Mouse (Mus musculus) MEL (cell line): Measurements from ENCODE around the gene Sec16b. TPM values are rescaled to one million over a fixed set of nuclear protein-coding genes. Genes with fewer than 3 reads are reported as not detected.

Experiments used
- DNase-seq: peaks from one replicate; pipeline ENCODE4 v3.0.0; 2011; ENCODE audit warnings: low read depth, low spot score
- H3K27ac ChIP-seq: 2 replicates; pipeline ENCODE4 v1.5.1; 2012; ENCODE audit warnings: low read depth, mild to moderate bottlenecking, control low read depth, low read length, moderate library complexity; ENCODE audit not compliant: control insufficient read depth
- H3K27me3 ChIP-seq, 2 experiments: fragments of 150-350 bp in 1 of 2; sonication (generic) in 1 of 2; 2 replicates each; pipeline ENCODE4 v1.6.1; 2012; ENCODE audit warnings: low read length in 2 of 2, mild to moderate bottlenecking in 2 of 2, improper control_type of control experiment in 1 of 2, moderate library complexity in 1 of 2; ENCODE audit not compliant: insufficient read depth in 2 of 2, control insufficient read depth in 1 of 2
- H3K36me3 ChIP-seq, 2 experiments: 2 replicates each; pipeline ENCODE4 v1.6.1; 2012 to 2014; ENCODE audit warnings: low read length in 2 of 2, improper control_type of control experiment in 1 of 2, inconsistent platforms in 1 of 2, mild to moderate bottlenecking in 1 of 2; ENCODE audit not compliant: insufficient read depth in 2 of 2, control insufficient read depth in 1 of 2
- H3K4me1 ChIP-seq, 2 experiments: fragments of 150-350 bp in 1 of 2; sonication (generic) in 1 of 2; 2 replicates each; pipeline ENCODE4 v1.6.1; 2012; ENCODE audit warnings: low read length in 2 of 2, improper control_type of control experiment in 1 of 2, mild to moderate bottlenecking in 1 of 2; ENCODE audit not compliant: insufficient read depth in 2 of 2, control insufficient read depth in 1 of 2
- H3K4me3 ChIP-seq, 2 experiments: fragments of 150-350 bp in 1 of 2; sonication (generic) in 1 of 2; 2 replicates each; pipeline ENCODE4 v1.5.1; 2012; ENCODE audit warnings: low read depth in 2 of 2, low read length in 2 of 2, mild to moderate bottlenecking in 2 of 2, moderate library complexity in 2 of 2, control low read depth in 1 of 2, improper control_type of control experiment in 1 of 2; ENCODE audit not compliant: control insufficient read depth in 1 of 2, insufficient read depth in 1 of 2
- H3K79me2 ChIP-seq: 2 replicates; pipeline ENCODE4 v1.6.1; 2012; ENCODE audit warnings: mild to moderate bottlenecking, low read length, moderate library complexity; ENCODE audit not compliant: control insufficient read depth, poor library complexity, insufficient read depth
- H3K9ac ChIP-seq: 2 replicates; pipeline ENCODE4 v1.6.1; 2012; ENCODE audit warnings: low read depth, mild to moderate bottlenecking, control low read depth, low read length, moderate library complexity; ENCODE audit not compliant: control insufficient read depth, poor library complexity, severe bottlenecking
- H3K9me3 ChIP-seq: fragments of 150-350 bp; sonication (generic); replicated peaks from 2 replicates; pipeline ENCODE4 v1.6.1; 2012; ENCODE audit warnings: mild to moderate bottlenecking, low read length, improper control_type of control experiment, moderate library complexity; ENCODE audit not compliant: insufficient read depth
- ETS1 ChIP-seq: IDR thresholded peaks from 2 replicates; pipeline ENCODE4 v1.6.1; 2012; ENCODE audit warnings: low read depth, mild to moderate bottlenecking, inconsistent platforms, low read length, improper control_type of control experiment, moderate library complexity
- GATA1 ChIP-seq: IDR thresholded peaks from 2 replicates; pipeline ENCODE4 v1.6.1; 2011; ENCODE audit warnings: low read depth, low read length, improper control_type of control experiment
- KAT2A ChIP-seq: conservative IDR thresholded peaks from 2 replicates; pipeline ENCODE4 v1.6.1; 2012; ENCODE audit warnings: low read depth, low read length, improper control_type of control experiment, inconsistent platforms
- MAX ChIP-seq: IDR thresholded peaks from 2 replicates; pipeline ENCODE4 v1.6.1; 2011; ENCODE audit warnings: low read length, improper control_type of control experiment
- MEF2A ChIP-seq: IDR thresholded peaks from 2 replicates; pipeline ENCODE4 v1.6.1; 2014; ENCODE audit warnings: low read depth, mild to moderate bottlenecking, inconsistent platforms, low read length, improper control_type of control experiment; ENCODE audit not compliant: poor library complexity, insufficient replicate concordance, severe bottlenecking; ENCODE audit errors: extremely low read depth
- MXI1 ChIP-seq: IDR thresholded peaks from 2 replicates; pipeline ENCODE4 v1.6.1; 2011; ENCODE audit warnings: mild to moderate bottlenecking, low read depth, low read length, improper control_type of control experiment
- MYB ChIP-seq: IDR thresholded peaks from 2 replicates; pipeline ENCODE4 v1.6.1; 2011; ENCODE audit warnings: mild to moderate bottlenecking, low read depth, low read length, improper control_type of control experiment
- NELFE ChIP-seq: IDR thresholded peaks from 2 replicates; pipeline ENCODE4 v1.6.1; 2011; ENCODE audit warnings: low read depth, low read length, improper control_type of control experiment
- NRF1 ChIP-seq: IDR thresholded peaks from 2 replicates; pipeline ENCODE4 v1.6.1; 2014; ENCODE audit warnings: low read depth, mild to moderate bottlenecking, inconsistent platforms, low read length, improper control_type of control experiment, moderate library complexity; ENCODE audit not compliant: poor library complexity, insufficient read depth, severe bottlenecking
- POLR2A ChIP-seq, 2 experiments: IDR thresholded peaks; 2 replicates each; pipeline ENCODE4 v1.6.1; 2011 to 2012; ENCODE audit warnings: low read length in 2 of 2, mild to moderate bottlenecking in 2 of 2, control low read depth in 1 of 2, improper control_type of control experiment in 1 of 2, low read depth in 1 of 2, moderate library complexity in 1 of 2; ENCODE audit not compliant: control insufficient read depth in 1 of 2, insufficient read depth in 1 of 2, poor library complexity in 1 of 2
- POLR2AphosphoS2 ChIP-seq: IDR thresholded peaks from 2 replicates; pipeline ENCODE4 v1.6.1; 2011; ENCODE audit warnings: low read length, improper control_type of control experiment
- POLR2AphosphoS5 ChIP-seq: IDR thresholded peaks from 2 replicates; pipeline ENCODE4 v1.6.1; 2012; ENCODE audit warnings: low read depth, borderline replicate concordance, mild to moderate bottlenecking, inconsistent platforms, low read length, moderate library complexity, mixed read lengths
- TAL1 ChIP-seq: IDR thresholded peaks from 2 replicates; pipeline ENCODE4 v1.6.1; 2012; ENCODE audit warnings: mild to moderate bottlenecking, inconsistent platforms, low read length, moderate library complexity, mixed read lengths
- TCF12 ChIP-seq: IDR thresholded peaks from 2 replicates; pipeline ENCODE4 v1.6.1; 2014; ENCODE audit warnings: low read depth, mild to moderate bottlenecking, inconsistent platforms, low read length, improper control_type of control experiment, moderate library complexity
- UBTF ChIP-seq: IDR thresholded peaks from 2 replicates; pipeline ENCODE4 v1.6.1; 2012; ENCODE audit warnings: low read depth, mild to moderate bottlenecking, inconsistent platforms, low read length, improper control_type of control experiment, moderate library complexity, borderline replicate concordance; ENCODE audit not compliant: insufficient read depth
- USF2 ChIP-seq, 2 experiments: IDR thresholded peaks; 2 replicates each; pipeline ENCODE4 v1.6.1; 2011 to 2012; ENCODE audit warnings: improper control_type of control experiment in 2 of 2, low read length in 2 of 2, borderline replicate concordance in 1 of 2, inconsistent platforms in 1 of 2, low read depth in 1 of 2, mild to moderate bottlenecking in 1 of 2; ENCODE audit not compliant: insufficient read depth in 1 of 2
- ZC3H11A ChIP-seq: IDR thresholded peaks from 2 replicates; pipeline ENCODE4 v1.6.1; 2012; ENCODE audit warnings: low read depth, mild to moderate bottlenecking, inconsistent platforms, low read length, improper control_type of control experiment
- ZKSCAN1 ChIP-seq: IDR thresholded peaks from 2 replicates; pipeline ENCODE4 v1.6.1; 2012; ENCODE audit warnings: low read depth, mild to moderate bottlenecking, inconsistent platforms, low read length, improper control_type of control experiment, moderate library complexity
- ZMIZ1 ChIP-seq: IDR thresholded peaks from 2 replicates; pipeline ENCODE4 v1.6.1; 2012; ENCODE audit warnings: low read depth, mild to moderate bottlenecking, inconsistent platforms, low read length, improper control_type of control experiment, moderate library complexity
- ZNF384 ChIP-seq: IDR thresholded peaks from 2 replicates; pipeline ENCODE4 v1.6.1; 2012; ENCODE audit warnings: low read depth, mild to moderate bottlenecking, inconsistent platforms, low read length, improper control_type of control experiment
- polyA plus RNA-seq, 2 experiments: library from polyadenylated mRNA; stranded (reverse) in 1 of 2; unstranded in 1 of 2; fragments of >175 nt in 1 of 2; fragments of >200 nt in 1 of 2; gene quantifications; 2 replicates each; pipeline versions ENCODE4 v1.2.1 to v1.2.4; 2012; ENCODE audit warnings: low replicate concordance in 2 of 2, low read depth in 1 of 2; ENCODE audit not compliant: insufficient read length in 2 of 2, insufficient read depth in 1 of 2, missing spikeins in 1 of 2
- total RNA-seq: library from RNA; depleted of rRNA; stranded (reverse); fragments of 300-350 nt; gene quantifications from 2 replicates; pipeline ENCODE4 v1.2.3, GENCODE M21; 2012

Gene Sec16b
- total and polyA plus RNA-seq, 3 experiments: 0.03 to 0.04 TPM; not detected in 1

DNA sequence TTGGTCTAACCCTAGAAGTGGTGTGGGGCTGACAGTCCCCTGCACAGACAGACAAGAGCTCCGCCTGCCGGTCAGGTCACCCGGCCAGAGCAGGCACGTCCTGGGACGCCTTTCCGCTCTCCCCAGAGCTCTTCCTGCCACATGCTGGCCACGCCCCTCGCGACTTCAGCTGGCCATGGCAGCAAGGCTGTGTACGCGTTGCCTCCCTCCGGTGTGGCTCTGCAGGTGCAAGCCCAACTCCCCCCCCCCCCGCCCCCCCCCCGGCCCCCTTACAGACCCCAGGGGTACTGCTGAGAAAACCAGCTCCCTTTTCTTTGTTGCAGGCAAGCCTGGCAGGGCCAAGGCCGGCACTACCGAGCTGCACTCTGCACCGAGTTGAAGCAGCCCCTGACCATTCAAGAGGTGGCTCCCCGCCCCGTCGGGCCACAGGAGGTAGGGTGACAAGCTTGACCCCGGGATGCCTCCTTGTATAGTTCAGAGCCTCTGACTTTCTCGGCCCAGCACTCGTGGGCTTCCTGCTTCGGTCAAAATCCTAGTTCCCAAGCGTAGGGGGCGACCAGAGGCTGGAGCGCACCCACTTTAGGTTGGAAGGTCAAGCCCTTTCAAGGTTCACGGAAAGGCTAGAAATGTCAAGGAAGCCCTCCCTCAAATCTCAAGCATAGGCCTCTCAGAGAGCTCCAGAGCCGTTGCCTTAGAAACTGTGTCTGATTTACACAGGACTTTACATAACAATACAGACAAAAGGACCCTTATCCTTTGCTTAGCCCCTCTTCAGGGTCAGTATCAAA is 47.9 kb upstream of the Sec16b start, which contains the start of gene Cryzl2:
TSS of gene Cryzl2 (plus strand) at position 157 of the 788 bp plus-strand sequence.
- DNase-seq: no peak
- H3K36me3 ChIP-seq: peaks cover 0 to 5% of the 10 kb centered on the region in 2 experiments; a peak in 2 of 4 replicates
- H3K79me2 ChIP-seq: no peaks in the 10 kb centered on the region
- H3K27me3 ChIP-seq: no peaks in the 10 kb centered on the region
- no peak within 1 kb of the TSS for H3K4me3 ChIP-seq
- no peaks in the 10 kb centered on the region for H3K9me3 ChIP-seq
- H3K4me1 ChIP-seq: peaks cover 0 to 7% of the 10 kb centered on the region in 2 experiments; a peak in 2 of 4 replicates
- H3K9ac ChIP-seq: no peak within 1 kb of the TSS
- H3K27ac ChIP-seq: no peak within 1 kb of the TSS
- TF ChIP-seq MXI1: no peak
- TF ChIP-seq ZNF384: no peak
- TF ChIP-seq TAL1: no peak
- no peak for TF ChIP-seq MEF2A
- TF ChIP-seq TCF12: no peak
- TF ChIP-seq GATA1: no peak
- no peak for TF ChIP-seq POLR2AphosphoS2
- TF ChIP-seq MYB: no peak
- no peak for TF ChIP-seq ZC3H11A
- TF ChIP-seq ZMIZ1: no peak
- TF ChIP-seq POLR2AphosphoS5: no peak
- TF ChIP-seq NRF1: no peak
- no peak for TF ChIP-seq ETS1
- no peak for TF ChIP-seq USF2 (IDR thresholded peaks at IDR 0.05; ENCODE audit: borderline replicate concordance in 1 of 2, insufficient read depth in 1 of 2, low read depth in 1 of 2, low read length in 2 of 2)
- no peak for TF ChIP-seq NELFE
- TF ChIP-seq UBTF: no peak
- no peak for TF ChIP-seq KAT2A
- no peak for TF ChIP-seq MAX
- TF ChIP-seq ZKSCAN1: no peak
- TF ChIP-seq POLR2A (IDR thresholded peaks at IDR 0.05; ENCODE audit: control insufficient read depth in 1 of 2, insufficient read depth in 1 of 2, low read depth in 1 of 2, low read length in 2 of 2, poor library complexity in 1 of 2): no peak
